In the genomic region with DNA sequence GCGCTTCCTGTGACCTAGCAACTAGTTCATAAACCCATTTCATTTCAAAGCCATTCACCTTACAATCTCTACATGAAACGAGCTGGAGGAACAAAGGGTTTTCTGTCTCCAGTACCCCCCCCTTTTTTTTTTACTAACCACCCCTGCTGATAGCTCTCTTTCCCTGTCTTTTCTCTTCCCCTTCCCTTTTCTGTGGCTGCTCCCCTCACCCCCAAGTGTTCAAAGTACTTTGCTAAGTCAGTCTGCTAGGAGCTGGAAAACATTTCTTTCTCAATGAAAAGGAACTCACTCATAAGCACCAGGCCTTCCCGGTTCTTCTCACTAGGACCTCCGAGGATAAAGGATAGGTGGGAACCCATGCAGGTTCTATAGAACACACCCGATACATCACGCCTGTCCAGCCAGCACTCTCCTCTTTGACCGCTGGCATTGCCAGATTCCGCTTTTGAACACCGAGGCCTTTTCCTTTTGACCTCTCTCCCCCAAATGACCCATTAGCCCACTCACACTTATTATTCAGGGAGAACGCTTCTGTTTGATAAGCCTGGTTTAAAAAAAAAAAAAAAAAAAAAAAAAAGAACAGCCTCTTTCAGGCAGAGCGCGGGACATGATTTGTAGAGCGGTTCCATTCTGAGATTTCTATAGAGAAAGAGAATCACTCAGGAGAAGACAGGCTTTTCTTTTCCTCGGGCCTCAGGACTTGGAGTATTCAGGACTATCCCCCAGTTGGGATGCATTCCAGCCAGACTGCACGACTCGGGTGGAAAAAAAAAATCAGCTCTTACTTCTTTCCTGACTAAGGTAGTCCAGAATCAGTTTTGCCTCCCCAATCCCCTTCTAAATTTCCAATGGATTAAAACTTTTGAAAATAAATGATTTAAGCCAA, we compare ENCODE assay signal across 8 mouse cellular contexts.
A peak's percentile ranks its signal among the peaks of the same experiment; 100 is the strongest.
DNase-seq lines count a peak whose midpoint lies in the region; ATAC-seq and TF ChIP-seq lines count a peak whose summit lies in the region.

No protein-coding gene starts in this region.

- H3K4me1 ChIP-seq in heart, embryonic 11.5 days (ENCODE audit: control insufficient read depth, insufficient read depth, low read length): peaks cover 12% of the 10 kb centered on the region
- peaks cover 0 to 2% of the 10 kb centered on the region in 2 experiments; a peak in 1 of 4 replicates for H3K4me1 ChIP-seq in ES-E14 (ENCODE audit: control insufficient read depth in 2 of 2, insufficient read depth in 2 of 2, low read length in 2 of 2, poor library complexity in 1 of 2)
- H3K4me1 ChIP-seq in forebrain, postnatal 0 days (ENCODE audit: insufficient read depth): peaks cover 25% of the 10 kb centered on the region

- H3K9ac ChIP-seq in heart, embryonic 11.5 days (ENCODE audit: low read depth, low read length): peak overlapping the region; percentile 77
- no peak overlapping the region for H3K9ac ChIP-seq in ES-E14 (ENCODE audit: insufficient read depth, low read depth, low read length, poor library complexity, severe bottlenecking)
- peak overlapping the region; percentile 65; the same call in 1 of the 2 replicates for H3K9ac ChIP-seq in forebrain, postnatal 0 days

- H3K9me3 ChIP-seq in heart, embryonic 11.5 days (replicated peaks; ENCODE audit: control insufficient read depth, low read length): no peaks in the 10 kb centered on the region
- H3K9me3 ChIP-seq in ES-E14 (ENCODE audit: control insufficient read depth, insufficient read depth, low read depth, low read length): no peaks in the 10 kb centered on the region
- no peaks in the 10 kb centered on the region for H3K9me3 ChIP-seq in forebrain, postnatal 0 days (ENCODE audit: low read length)

- peak overlapping the region; percentile 79 for H3K4me2 ChIP-seq in heart, embryonic 11.5 days
- peak overlapping the region; percentile 62 for H3K4me2 ChIP-seq in forebrain, postnatal 0 days (ENCODE audit: low read depth)

- H3K27me3 ChIP-seq in heart, embryonic 11.5 days (ENCODE audit: control insufficient read depth, insufficient read depth, low read length): 0 out of 2 replicates have a peak, but pooled peaks cover 3% of the 10 kb centered on the region
- H3K27me3 ChIP-seq in forebrain, postnatal 0 days (ENCODE audit: insufficient read depth, low read length): no peaks in the 10 kb centered on the region

- in situ Hi-C loops in ES-E14 (cut with MboI; ENCODE audit: low sequenced_read_pairs in 2 of 2, unreplicated experiment in 2 of 2): no loop called here

- no peak for ATAC-seq in heart, embryonic 11.5 days (replicated peaks; ENCODE audit: insufficient number of reproducible peaks, low FRiP score, low TSS enrichment)
- no peak; the same call in 1 of the 2 replicates for ATAC-seq in forebrain, postnatal 0 days
- peak; percentile 45 for ATAC-seq in megakaryocyte, adult 5-6 weeks (ENCODE audit: poor library complexity, severe bottlenecking)

- H3K4me3 ChIP-seq in heart, embryonic 11.5 days (ENCODE audit: low read depth, low read length): peak overlapping the region; percentile 72
- peak overlapping the region; percentile 50 to 57 for H3K4me3 ChIP-seq in ES-E14 (ENCODE audit: insufficient read depth in 1 of 2, low read depth in 1 of 2, low read length in 2 of 2, poor library complexity in 1 of 2, severe bottlenecking in 1 of 2)
- peak overlapping the region; percentile 65 for H3K4me3 ChIP-seq in forebrain, postnatal 0 days (ENCODE audit: low read depth, low read length)

- DNase-seq in heart, postnatal 4 days: no peak
- DNase-seq in ES-E14 (ENCODE audit: low read depth, low spot score) (no peak), MN1 (ENCODE audit: low spot score) (no peak)
- DNase-seq in forebrain, postnatal 0 days: no peak
- DNase-seq in c-Kit-positive CD71-positive TER-119-positive erythroid progenitor cells, embryonic 14.5 days (ENCODE audit: low spot score): no peak
- no peak for DNase-seq in right cerebral cortex, postnatal 25 days

- WGBS in heart, embryonic 11.5 days (ENCODE audit: insufficient replicate concordance): 4% methylated on average over 16 of the region's 16 CpGs
- under 1% methylated on average over 16 of the region's 16 CpGs for WGBS in forebrain, postnatal 0 days

- no peak for TF ChIP-seq CTCF in forebrain, postnatal 0 days (IDR thresholded peaks at IDR 0.05; ENCODE audit: low read depth)

- no peaks in the 10 kb centered on the region for H3K36me3 ChIP-seq in heart, embryonic 11.5 days (ENCODE audit: control insufficient read depth, insufficient read depth, low read length)
- H3K36me3 ChIP-seq in ES-E14 (ENCODE audit: control insufficient read depth, insufficient read depth, low read length, poor library complexity, severe bottlenecking): no peaks in the 10 kb centered on the region
- no peaks in the 10 kb centered on the region for H3K36me3 ChIP-seq in forebrain, postnatal 0 days (ENCODE audit: insufficient read depth)

- peak overlapping the region; percentile 76 for H3K27ac ChIP-seq in heart, embryonic 11.5 days (ENCODE audit: low read depth, low read length)
- H3K27ac ChIP-seq in ES-E14 (ENCODE audit: insufficient read depth, low read depth, low read length, poor library complexity, severe bottlenecking): no peak overlapping the region
- H3K27ac ChIP-seq in forebrain, postnatal 0 days (ENCODE audit: low read depth, low read length): peak overlapping the region; percentile 88

TF ChIP-seq in ES-E14, 5 proteins besides CTCF, POLR2A, EP300 and RAD21:
- 0 out of 2 replicates have a peak, but pooled peaks have one; percentile 35 for TF ChIP-seq ZNF384 (IDR thresholded peaks at IDR 0.05; ENCODE audit: low read depth, low read length)
- no peak for TF ChIP-seq HCFC1 (IDR thresholded peaks at IDR 0.05; ENCODE audit: borderline replicate concordance, insufficient read depth, low read length)
- no peak for TF ChIP-seq ZC3H11A (IDR thresholded peaks at IDR 0.05; ENCODE audit: borderline replicate concordance, low read depth, low read length)
- no peak for TF ChIP-seq CHD2 (IDR thresholded peaks at IDR 0.05; ENCODE audit: low read depth, low read length)
- TF ChIP-seq MAFK (IDR thresholded peaks at IDR 0.05; ENCODE audit: insufficient read depth, low read depth, low read length): no peak
